Mouse (Mus musculus) kidney, adult 8-10 months (tissue): ENCODE results near the gene 2900026A02Rik.

Source experiments
- DNase-seq, 2 experiments: peaks; one replicate each; pipeline ENCODE4 v3.0.0; 2022

2900026A02Rik gene

GRCm38 (mm10) chr5:113173318-113173717 lies 47.7 kb downstream of the 2900026A02Rik start:
- peak in 1 of 2 experiments; percentile 75 for DNase-seq

GRCm38 (mm10) chr5:113171968-113172578 lies 49.0 kb downstream of the 2900026A02Rik start:
- no peak for DNase-seq

GRCm38 (mm10) chr5:113170064-113170754 lies 50.8 kb downstream of the 2900026A02Rik start:
- DNase-seq = peak in 1 of 2 experiments; percentile 36

- DNase-seq = peak in 1 of 2 experiments; percentile 33
Observed at GRCm38 (mm10) chr5:113167733-113168132, 53.3 kb downstream of the 2900026A02Rik start.

GRCm38 (mm10) chr5:113165481-113165880 lies 55.6 kb downstream of the 2900026A02Rik start:
- DNase-seq = no peak

DNA sequence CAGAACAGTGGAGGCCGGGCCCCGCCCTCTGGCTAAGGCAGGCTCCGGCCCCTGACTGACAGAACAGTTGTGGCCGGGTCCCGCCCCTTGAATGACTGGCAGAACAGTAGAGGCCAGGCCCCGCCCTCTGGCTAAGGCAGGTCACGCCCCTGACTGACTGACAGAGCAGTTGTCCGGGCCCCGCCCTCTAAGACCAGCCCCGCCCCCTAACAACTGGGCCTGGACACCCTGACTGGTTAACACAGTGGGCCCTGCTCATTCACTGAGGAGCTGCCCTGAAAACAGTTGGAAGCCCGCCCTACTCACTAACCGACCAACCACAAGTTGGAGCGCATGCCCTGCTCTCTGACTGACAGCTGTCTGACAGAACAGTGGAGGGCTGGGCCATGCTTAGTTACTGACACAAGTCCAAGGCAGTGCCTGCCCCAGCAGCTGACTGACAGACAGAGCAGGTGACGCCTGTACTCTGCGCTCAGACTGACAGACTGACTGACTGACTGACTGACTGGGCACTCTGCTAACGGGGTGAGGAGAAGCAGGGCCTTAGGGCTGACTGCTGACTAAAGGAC lies 56.1 kb downstream of the 2900026A02Rik start:
- peak; percentile 73 to 78 for DNase-seq

DNA sequence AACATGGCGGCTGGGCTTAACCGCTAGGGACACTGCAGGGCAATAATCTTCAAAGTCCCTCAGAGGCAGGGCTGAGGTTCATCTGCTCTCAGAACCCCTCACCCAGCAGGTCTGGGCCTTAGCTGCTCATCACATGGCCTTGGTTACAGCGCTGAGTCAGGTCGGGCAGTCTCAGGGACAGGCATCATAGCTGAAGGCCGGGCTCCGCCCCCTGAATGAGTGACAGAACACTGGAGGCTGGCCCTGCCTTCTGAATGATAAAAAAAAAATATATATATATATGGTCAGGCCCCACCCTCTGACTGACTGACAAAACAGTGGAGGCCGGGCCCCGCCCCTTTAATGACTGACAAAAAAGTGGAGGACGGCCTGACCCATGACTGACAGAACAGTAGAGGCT lies 56.6 kb downstream of the 2900026A02Rik start:
- no peak for DNase-seq

- no peak for DNase-seq
Observed at GRCm38 (mm10) chr5:113163116-113163515, 57.9 kb downstream of the 2900026A02Rik start.

- no peak for DNase-seq
Observed at GRCm38 (mm10) chr5:113162699-113163098, 58.3 kb downstream of the 2900026A02Rik start.

DNA sequence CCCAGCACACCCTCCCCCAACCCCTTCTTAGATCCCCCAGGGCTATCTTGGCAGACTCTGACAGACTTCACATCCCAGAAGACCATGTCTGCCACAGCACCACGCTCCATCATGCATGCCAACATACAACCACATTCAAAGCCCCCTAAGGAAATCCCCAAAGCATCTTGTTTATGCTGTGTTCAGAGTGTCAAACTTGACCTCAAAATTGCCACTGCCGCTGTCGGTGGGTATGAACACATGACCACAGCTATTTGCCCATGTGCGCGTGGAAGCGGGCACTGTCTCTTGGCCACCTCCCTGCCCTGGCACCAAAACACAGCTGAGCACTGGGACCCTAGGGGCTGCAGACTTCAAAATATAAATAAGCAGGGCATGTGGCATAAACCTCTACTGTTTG lies 59.5 kb downstream of the 2900026A02Rik start:
- no peak for DNase-seq

GRCm38 (mm10) chr5:113160320-113160719 lies 60.7 kb downstream of the 2900026A02Rik start:
- DNase-seq = no peak

- no peak for DNase-seq
Observed at GRCm38 (mm10) chr5:113158759-113159355, 62.2 kb downstream of the 2900026A02Rik start.

DNA sequence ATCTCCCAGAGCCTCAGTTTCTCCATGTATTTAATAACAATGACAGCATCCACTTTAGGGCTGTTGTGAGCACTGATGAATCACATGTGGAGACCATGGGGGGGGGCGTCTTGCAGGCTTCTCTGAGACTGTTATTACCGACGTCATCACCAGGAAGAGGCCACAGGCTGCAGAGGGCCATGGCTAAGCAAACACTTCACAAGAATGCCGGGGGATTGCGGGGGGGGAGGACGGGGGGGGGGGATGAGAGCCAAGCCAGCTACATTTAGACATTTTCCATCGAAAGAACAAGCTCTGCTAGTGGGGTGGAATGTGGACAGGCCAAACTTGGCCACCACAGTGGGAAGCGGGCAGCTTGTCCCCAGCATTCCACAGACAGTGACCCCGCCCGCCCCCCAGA lies 63.4 kb downstream of the 2900026A02Rik start:
- DNase-seq = no peak

GRCm38 (mm10) chr5:113157006-113157405 lies 64.0 kb downstream of the 2900026A02Rik start:
- no peak for DNase-seq

DNA sequence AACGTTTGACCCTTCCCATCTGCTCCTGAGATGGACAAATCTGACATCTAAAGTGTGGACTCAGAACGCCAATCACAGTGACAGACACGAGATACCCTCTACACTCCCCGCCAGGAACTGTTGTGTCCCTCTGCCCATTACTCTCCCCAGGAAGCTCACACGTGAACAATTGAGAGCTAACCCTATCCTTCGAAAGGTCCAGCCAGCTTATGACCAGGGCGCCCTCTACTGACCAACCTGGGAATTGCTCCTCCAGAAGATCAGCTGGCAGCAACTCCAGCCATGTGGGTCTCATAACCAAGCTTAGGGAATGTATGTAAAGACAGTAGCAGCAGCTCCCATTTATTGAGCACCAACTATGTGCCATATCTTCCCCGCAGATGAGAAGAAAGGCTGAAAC lies 65.9 kb downstream of the 2900026A02Rik start:
- DNase-seq = peak; percentile 63 to 82

- DNase-seq = no peak
Observed at GRCm38 (mm10) chr5:113154441-113154840, 66.6 kb downstream of the 2900026A02Rik start.

- no peak for DNase-seq
Observed at GRCm38 (mm10) chr5:113153508-113153830, 67.6 kb downstream of the 2900026A02Rik start.

DNA sequence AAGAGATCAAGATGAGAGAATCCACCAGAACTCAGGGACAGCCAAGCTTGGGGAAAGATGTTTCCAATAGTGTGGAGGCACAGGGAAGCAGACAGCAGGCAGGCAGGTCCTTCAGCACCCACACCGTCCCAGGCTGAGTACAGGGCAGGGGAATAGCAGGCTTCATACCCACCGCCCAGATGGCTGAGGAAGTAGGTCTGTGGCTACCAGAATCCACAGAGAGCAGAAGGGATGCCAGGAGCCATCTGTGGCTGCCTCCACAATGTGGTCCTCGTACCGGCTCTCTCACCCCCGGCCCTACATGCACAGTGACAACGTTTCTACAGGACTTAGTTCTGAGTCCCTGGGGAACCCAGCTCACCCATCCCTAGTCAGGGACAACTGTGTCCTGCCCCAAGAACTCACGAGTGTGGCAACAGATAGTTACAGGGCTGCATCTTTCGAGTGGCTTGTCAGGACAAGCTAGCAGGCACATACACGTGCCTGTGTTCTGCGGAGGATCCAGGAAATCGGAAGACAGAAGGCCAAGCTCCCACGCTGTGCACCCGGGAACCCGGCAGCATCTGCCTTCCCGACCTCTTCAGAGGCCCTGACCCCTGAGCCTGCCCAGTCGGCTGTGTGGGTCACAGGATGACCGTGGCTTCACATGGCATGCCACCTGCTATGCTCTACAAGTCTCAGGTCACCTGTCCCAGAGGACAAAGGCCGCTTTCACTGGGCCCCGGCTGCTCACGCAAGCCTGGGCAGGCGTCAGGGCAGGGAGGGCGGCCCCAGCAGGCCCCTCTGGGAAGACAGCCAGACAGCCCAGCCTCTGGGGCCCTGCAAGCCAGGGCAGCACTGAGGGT lies 68.2 kb downstream of the 2900026A02Rik start:
- DNase-seq = peak; percentile 78 to 86

GRCm38 (mm10) chr5:113151554-113152103 lies 69.4 kb downstream of the 2900026A02Rik start:
- DNase-seq = peak in 1 of 2 experiments; percentile 36

DNA sequence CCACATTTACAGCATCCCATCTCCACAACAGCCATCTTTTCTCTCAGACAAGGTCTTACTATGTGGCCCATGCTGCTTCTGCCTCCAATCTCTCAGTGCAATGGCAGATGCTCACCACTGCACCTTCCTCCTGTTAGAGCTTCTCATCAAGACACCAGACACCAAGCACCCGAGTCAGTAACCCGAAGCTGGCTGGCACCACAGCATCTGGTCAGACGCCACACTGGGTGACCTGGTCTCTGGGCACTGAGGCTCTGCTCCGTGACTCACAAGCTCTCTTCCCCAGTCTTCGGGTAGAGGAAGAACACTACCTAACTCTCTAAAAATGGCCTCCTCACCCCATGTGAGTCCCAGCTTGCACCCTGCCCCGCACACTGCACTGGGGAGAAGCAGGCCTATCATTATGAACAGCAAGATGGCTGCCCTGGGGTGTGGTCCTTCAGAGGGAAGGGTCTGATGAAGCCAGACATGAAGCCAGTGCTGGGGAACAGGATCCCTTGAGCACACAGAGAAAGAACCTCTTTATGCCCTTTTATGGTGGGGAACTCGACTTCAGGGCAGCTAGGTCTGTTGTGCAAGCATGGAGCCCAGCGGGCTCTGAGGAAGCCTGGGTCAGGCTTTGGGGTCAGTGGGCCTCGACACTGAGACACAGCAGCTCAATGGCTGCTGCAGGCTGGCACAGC lies 70.0 kb downstream of the 2900026A02Rik start:
- DNase-seq = no peak

DNA sequence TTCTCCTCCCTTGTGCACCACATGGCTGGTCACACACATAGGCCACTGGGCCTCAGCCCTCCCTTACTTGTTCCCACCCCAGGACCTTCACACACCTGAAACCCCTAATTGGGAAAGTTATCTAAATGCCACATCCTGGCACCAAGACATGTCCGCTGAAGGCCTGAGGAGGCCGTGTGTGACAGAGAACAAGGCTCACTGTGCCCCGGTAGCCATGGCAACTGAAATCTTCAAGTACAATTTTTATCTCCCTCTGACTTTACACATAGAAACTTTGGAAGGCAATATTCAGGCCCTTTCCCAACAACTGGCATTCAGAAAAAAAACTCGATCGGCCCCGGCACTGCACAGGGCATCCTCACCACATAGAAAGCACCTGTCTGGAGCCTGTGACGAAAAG lies 72.0 kb downstream of the 2900026A02Rik start:
- no peak for DNase-seq

GRCm38 (mm10) chr5:113147994-113148471 lies 73.0 kb downstream of the 2900026A02Rik start:
- DNase-seq = no peak
